Mouse (Mus musculus) ES-E14 (cell line): ENCODE measurements around the gene Qsox1.

Experiments used
- CHD2 ChIP-seq: IDR thresholded peaks from 2 replicates; pipeline ENCODE4 v1.6.1; 2014; ENCODE audit warnings: mild to moderate bottlenecking, low read depth, low read length, inconsistent platforms
- HCFC1 ChIP-seq: IDR thresholded peaks from 2 replicates; pipeline ENCODE4 v1.6.1; 2012; ENCODE audit warnings: low read length, inconsistent platforms, borderline replicate concordance; ENCODE audit not compliant: insufficient read depth
- MAFK ChIP-seq: IDR thresholded peaks from 2 replicates; pipeline ENCODE4 v1.6.1; 2014; ENCODE audit warnings: mild to moderate bottlenecking, low read depth, low read length, inconsistent platforms; ENCODE audit not compliant: insufficient read depth
- ZC3H11A ChIP-seq: IDR thresholded peaks from 2 replicates; pipeline ENCODE4 v1.6.1; 2012; ENCODE audit warnings: low read depth, mild to moderate bottlenecking, inconsistent platforms, low read length, borderline replicate concordance
- ZNF384 ChIP-seq: IDR thresholded peaks from 2 replicates; pipeline ENCODE4 v1.6.1; 2012; ENCODE audit warnings: low read depth, low read length, inconsistent platforms

DNA sequence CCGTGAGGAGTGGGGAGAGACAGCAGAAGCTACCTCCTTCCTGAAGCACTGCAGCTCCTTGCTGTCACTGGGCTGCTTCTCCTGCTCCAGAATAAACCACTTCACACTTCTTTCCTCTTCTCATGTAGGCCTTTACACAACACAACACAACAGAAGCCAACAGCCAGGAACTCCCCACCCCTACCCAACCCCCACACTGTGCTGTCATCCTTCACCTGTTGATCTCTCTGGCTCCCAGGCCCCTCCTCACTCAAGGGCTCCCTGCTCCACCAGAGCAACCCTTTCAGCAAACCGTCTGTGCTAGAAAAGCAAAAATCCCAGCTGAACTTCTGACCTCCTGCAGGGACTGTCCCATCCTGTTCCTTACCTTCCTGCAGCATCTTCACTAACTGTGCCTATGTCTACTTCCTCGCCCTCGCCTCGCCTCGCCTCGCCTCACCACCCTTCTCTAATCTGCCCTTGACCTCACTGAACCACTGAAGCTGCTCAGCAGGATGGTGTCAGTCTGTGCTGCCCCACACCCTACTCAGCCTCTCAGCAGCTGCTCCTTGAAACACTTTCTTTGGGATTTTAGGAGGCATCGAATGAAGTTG lies 15.1 kb upstream of the Qsox1 start:
- TF ChIP-seq ZC3H11A (no peak), ZNF384 (no peak), MAFK (no peak), HCFC1 (no peak), CHD2 (no peak)
